Mouse (Mus musculus) G1E (cell line): ENCODE measurements around the gene Otop2.

Source experiments
- CTCF ChIP-seq: IDR thresholded peaks from 2 replicates; pipeline ENCODE4 v1.5.1; 2012; ENCODE audit warnings: low read depth, low read length, inconsistent platforms, mixed read lengths
- GATA2 ChIP-seq: IDR thresholded peaks from 2 replicates; pipeline ENCODE4 v1.6.1; 2012; ENCODE audit warnings: low read depth, low read length, inconsistent platforms, borderline replicate concordance
- TAL1 ChIP-seq: conservative IDR thresholded peaks from 2 replicates; pipeline ENCODE4 v1.6.1; 2012; ENCODE audit warnings: low read depth, low read length, inconsistent platforms, mixed read lengths

DNA sequence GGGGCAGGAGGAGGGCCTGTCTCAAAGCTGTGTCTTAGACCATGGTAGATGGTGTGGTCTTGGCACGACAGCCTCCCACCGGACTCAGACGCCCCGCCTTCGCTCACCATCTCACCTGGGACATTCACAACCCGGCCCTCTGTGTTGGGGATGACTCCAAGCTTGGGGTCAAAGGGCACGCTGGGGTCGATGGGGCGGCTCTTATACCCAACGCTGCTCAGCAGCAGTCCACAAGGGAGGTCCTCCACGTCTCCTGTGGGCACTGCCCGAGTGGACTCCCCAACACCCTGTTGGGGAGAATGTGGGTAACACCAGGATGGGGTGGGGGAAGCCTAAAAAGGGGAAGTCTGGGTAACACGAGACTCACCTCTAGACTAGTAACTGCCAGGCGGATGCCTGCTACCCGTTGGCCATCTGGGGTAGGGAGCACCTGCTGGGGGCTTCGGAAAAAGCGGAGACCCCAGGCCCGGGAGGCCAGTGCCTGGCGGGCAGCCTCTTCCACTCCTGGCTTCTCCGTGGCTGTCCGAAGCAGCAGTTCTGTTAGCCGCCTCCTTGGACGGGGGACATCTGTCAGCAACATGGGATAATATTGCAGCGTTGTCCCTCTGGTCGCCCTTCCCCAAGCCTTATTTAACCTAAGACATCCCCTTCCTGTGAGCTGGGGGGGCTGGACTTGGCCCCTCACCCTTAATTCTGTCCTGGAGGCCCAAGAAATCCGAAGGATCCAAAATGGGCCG lies 37.5 kb upstream of the Otop2 start:
- TF ChIP-seq GATA2, result no peak
- no peak for TF ChIP-seq TAL1
- no peak for TF ChIP-seq CTCF
